Mouse (Mus musculus) heart, embryonic 14.5 days (tissue): ENCODE results near the gene Lyg1. TPM values are rescaled to one million over a fixed set of nuclear protein-coding genes. Genes with fewer than 3 reads are reported as not detected.

ENCODE experiments used
- ATAC-seq: fragments of 200-750 bp; cut with Nextera tagmentation; 2 replicates; pipeline ENCODE4 v1.8.0; 2017; ENCODE audit warnings: low read depth, moderate TSS enrichment; ENCODE audit not compliant: insufficient number of reproducible peaks, insufficient read depth, low FRiP score
- H3K27ac ChIP-seq, 2 experiments: fragments of 200-500 bp in 1 of 2; fragments of 300-500 bp in 1 of 2; sonication (generic) in 1 of 2; replicated peaks in 1 of 2; 2 replicates each; pipeline ENCODE4 v1.5.1; 2012 to 2014; ENCODE audit warnings: low read depth in 2 of 2, low read length in 2 of 2, control low read depth in 1 of 2, mild to moderate bottlenecking in 1 of 2, mixed read lengths in 1 of 2; ENCODE audit not compliant: control insufficient read depth in 1 of 2, insufficient read depth in 1 of 2
- H3K27me3 ChIP-seq: fragments of 300-500 bp; sonication (generic); 2 replicates; pipeline ENCODE4 v1.6.1; 2014; ENCODE audit warnings: mild to moderate bottlenecking, low read length, control low read depth; ENCODE audit not compliant: control insufficient read depth, insufficient read depth
- H3K36me3 ChIP-seq: fragments of 300-500 bp; sonication (generic); 2 replicates; pipeline ENCODE4 v1.6.1; 2014; ENCODE audit warnings: mild to moderate bottlenecking, control low read depth, low read length, mixed read lengths; ENCODE audit not compliant: control insufficient read depth, insufficient read depth
- H3K4me1 ChIP-seq, 2 experiments: fragments of 200-500 bp in 1 of 2; fragments of 300-500 bp in 1 of 2; sonication (generic) in 1 of 2; 2 replicates each; pipeline ENCODE4 v1.6.1; 2012 to 2014; ENCODE audit warnings: low read length in 2 of 2, control low read depth in 1 of 2, mixed read lengths in 1 of 2; ENCODE audit not compliant: control insufficient read depth in 2 of 2, insufficient read depth in 2 of 2
- H3K4me2 ChIP-seq: fragments of 300-500 bp; sonication (generic); 2 replicates; pipeline ENCODE4 v1.6.1; 2014; ENCODE audit warnings: mild to moderate bottlenecking, low read length
- H3K4me3 ChIP-seq, 2 experiments: fragments of 200-500 bp in 1 of 2; fragments of 300-500 bp in 1 of 2; sonication (generic) in 1 of 2; 2 replicates each; pipeline ENCODE4 v1.5.1; 2012 to 2014; ENCODE audit warnings: low read length in 2 of 2, mild to moderate bottlenecking in 2 of 2, control low read depth in 1 of 2, low read depth in 1 of 2, moderate library complexity in 1 of 2; ENCODE audit not compliant: control insufficient read depth in 1 of 2, insufficient read depth in 1 of 2
- H3K9ac ChIP-seq: fragments of 300-500 bp; sonication (generic); 2 replicates; pipeline ENCODE4 v1.6.1; 2014; ENCODE audit warnings: mild to moderate bottlenecking, low read length
- H3K9me3 ChIP-seq: fragments of 300-500 bp; sonication (generic); 2 replicates; pipeline ENCODE4 v1.6.1; 2016; ENCODE audit warnings: low read length, control low read depth; ENCODE audit not compliant: control insufficient read depth
- WGBS: fragments of 180-500 bp; shearing (Covaris S2); extraction: QIAGEN DNeasy Blood & Tissue Kit; methylation state at CpG from one replicate; pipeline ENCODE4 v1.1.7; 2014; 5-methylcytosine and 5-hydroxymethylcytosine counted together
- polyA plus RNA-seq: library from polyadenylated mRNA; unstranded; fragments of >200 nt; fragmentation: Nextera tagmentation; extraction: Ambion mirVana; gene quantifications from 2 replicates; pipeline ENCODE4 v1.2.1, GENCODE M21; 2014

The Lyg1 gene
- polyA plus RNA-seq, 1 experiment from 2014 or later: not detected

DNA sequence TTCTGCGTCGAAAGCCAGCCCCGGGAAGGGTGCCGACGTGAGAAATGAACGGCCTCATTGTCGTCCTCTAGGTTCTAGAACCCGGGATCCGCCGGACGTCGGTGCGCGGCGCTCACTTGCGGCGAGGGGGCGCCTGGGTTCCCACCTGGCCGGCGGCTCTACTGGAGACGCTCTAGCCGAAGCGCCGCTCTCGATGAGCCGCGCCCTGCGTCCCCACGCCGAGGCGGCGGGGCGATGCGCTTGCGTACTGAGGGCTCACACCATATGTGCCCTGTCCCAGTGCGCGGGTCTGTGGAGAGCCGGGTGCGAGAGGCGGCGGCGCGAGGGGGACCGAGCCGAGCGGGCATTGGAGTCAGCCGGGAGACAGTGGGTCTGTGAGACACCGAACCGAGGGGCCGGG lies 40.3 kb upstream of the Lyg1 start, which contains the start of the genes Txndc9 and Eif5b:
Txndc9 (minus strand) TSS at position 27 of the 400 bp plus-strand sequence.
Eif5b (plus strand) TSS at position 144 of the 400 bp plus-strand sequence.
- Histone ChIP-seq H3K36me3 (peaks cover 28% of the 10 kb centered on the region), H3K4me2 (peak within 1 kb of the TSS; percentile 82), H3K4me1 (peaks cover 0 to 16% of the 10 kb centered on the region in 2 experiments; a peak in 2 of 4 replicates), H3K9me3 (no peaks in the 10 kb centered on the region), H3K9ac (peak within 1 kb of the TSS; percentile 95), H3K27ac (peak within 1 kb of the TSS; percentile 93 to 98), H3K27me3 (no peaks in the 10 kb centered on the region), H3K4me3 (peak within 1 kb of the TSS; percentile 85 to 94)
- peak; percentile 93 for ATAC-seq
- WGBS: 0% methylated on average over 50 of the region's 50 CpGs

DNA sequence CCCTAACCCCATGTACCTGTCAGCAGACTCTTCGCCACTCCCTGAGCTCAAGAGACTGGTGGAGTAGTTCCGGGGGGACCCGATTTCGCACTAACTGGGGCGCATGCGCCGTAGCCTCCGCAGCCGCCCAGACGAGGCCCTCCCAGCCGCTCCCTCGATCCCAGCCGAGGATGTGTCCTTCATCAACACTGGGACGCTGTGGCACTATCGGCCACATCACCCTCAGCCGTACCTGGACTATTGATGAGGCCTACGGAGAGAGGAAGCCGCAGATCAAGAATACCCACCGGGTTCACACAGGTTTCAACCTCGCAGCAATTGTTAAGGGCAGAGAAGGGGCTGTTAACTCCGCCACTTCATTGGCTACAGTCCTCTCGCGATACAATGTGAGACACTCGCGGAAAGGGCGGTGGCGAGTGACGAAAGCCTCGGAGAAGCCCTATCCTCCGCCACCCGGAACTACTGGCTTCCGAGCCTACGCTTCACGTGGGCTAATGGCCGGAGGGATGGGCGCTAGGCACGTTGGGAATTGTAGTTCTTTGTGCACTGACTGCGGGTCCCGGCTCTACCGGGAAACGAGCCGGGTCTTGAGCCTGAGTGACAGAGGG lies 39.4 kb upstream of the Lyg1 start:
- Histone ChIP-seq H3K4me1 (peaks cover 0 to 16% of the 10 kb centered on the region in 2 experiments; a peak in 2 of 4 replicates), H3K9ac (peak overlapping the region; percentile 95), H3K27me3 (no peaks in the 10 kb centered on the region), H3K9me3 (no peaks in the 10 kb centered on the region), H3K27ac (peak overlapping the region; percentile 93 to 98), H3K36me3 (peaks cover 36% of the 10 kb centered on the region), H3K4me3 (peak overlapping the region; percentile 85 to 94), H3K4me2 (peak overlapping the region; percentile 82)
- ATAC-seq: peak; percentile 95
- WGBS: under 1% methylated on average over 42 of the region's 42 CpGs

DNA sequence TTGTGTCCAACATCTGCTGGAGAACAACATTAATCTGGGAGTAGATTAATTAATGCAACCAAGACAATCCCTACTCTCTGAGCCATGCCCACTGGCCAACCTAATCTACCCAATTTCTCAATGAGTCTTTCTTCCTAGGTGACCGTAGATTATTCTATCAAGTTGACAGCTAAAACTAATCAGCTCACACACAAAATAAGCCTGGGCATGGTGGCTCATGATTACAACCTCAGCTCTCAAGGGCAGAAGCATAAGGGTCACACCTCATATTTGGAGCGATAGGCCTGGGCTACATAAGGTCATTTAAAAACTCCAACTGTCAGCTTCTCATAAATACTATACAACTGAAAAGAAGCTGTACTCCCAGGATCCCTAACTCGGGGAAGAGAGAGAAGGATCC lies 38.7 kb upstream of the Lyg1 start:
- Histone ChIP-seq H3K4me3 (peak overlapping the region; percentile 85 to 94), H3K36me3 (peaks cover 44% of the 10 kb centered on the region), H3K27ac (peak overlapping the region in 1 of 2 experiments; percentile 93; a peak in 2 of 4 replicates), H3K9ac (peak overlapping the region; percentile 86), H3K27me3 (no peaks in the 10 kb centered on the region), H3K9me3 (no peaks in the 10 kb centered on the region), H3K4me1 (peaks cover 0 to 16% of the 10 kb centered on the region in 2 experiments; a peak in 2 of 4 replicates), H3K4me2 (peak overlapping the region; percentile 82)
- 38% methylated on average over 3 of the region's 3 CpGs for WGBS
- no peak for ATAC-seq

DNA sequence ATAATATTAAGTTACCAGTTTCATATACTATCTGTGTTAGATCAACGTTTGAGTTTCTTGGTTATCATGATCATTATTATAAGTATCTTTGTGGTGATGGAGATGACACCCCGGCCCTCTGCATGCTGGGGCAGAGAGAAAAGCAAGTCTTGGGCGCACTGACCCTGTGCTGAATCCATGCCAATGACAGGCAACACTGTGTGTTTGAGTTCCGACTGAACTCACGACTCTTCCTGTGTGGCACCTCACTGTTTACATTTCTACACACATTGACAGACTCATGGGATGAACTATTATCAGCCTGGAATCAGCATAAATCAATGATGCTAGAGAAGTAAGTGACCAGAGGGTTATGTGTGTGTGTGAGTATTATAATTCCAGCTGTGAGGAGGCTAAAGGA lies 30.3 kb upstream of the Lyg1 start:
- no peak overlapping the region for H3K4me2 ChIP-seq
- peaks cover 76% of the 10 kb centered on the region for H3K36me3 ChIP-seq
- no peak overlapping the region for H3K27ac ChIP-seq
- WGBS: 85% methylated on average over 5 of the region's 5 CpGs
- no peaks in the 10 kb centered on the region for H3K9me3 ChIP-seq
- no peaks in the 10 kb centered on the region for H3K4me1 ChIP-seq
- no peak for ATAC-seq
- H3K27me3 ChIP-seq: no peaks in the 10 kb centered on the region
- no peak overlapping the region for H3K4me3 ChIP-seq
- H3K9ac ChIP-seq: no peak overlapping the region

DNA sequence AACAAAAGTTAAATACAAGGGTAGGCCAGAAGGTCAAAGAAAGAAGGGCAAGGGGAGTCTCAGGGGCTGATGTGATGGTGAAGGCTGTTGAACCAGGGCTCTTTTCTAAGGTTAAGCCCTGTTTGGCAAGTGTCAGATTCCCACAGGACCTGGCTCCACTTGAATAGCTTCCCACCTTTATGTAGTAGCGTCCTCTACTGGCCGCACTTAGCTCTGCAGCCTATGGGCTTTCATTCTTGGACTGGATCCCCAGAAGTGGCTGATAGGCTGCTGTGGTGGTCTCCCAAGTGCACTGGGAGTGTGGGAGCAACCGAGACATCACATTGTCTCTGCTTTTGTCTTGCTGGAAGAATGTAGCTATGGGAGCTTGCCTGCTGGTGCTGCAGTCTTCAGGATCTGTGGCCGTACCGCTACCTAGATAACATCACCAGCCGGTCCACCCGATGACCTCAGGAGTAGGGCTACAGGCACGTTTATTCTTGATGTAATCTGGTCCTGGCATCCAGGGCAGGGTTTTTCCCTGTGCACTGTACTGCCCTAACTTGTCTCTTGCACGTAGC lies 28.3 kb upstream of the Lyg1 start:
- no peak overlapping the region for H3K4me3 ChIP-seq
- no peak overlapping the region for H3K9ac ChIP-seq
- no peak for ATAC-seq
- no peaks in the 10 kb centered on the region for H3K4me1 ChIP-seq
- H3K4me2 ChIP-seq: no peak overlapping the region
- H3K27ac ChIP-seq: no peak overlapping the region
- no peaks in the 10 kb centered on the region for H3K27me3 ChIP-seq
- no peaks in the 10 kb centered on the region for H3K9me3 ChIP-seq
- 76% methylated on average over 9 of the region's 9 CpGs for whole genome bisulfite sequencing
- peaks cover 56% of the 10 kb centered on the region for H3K36me3 ChIP-seq

DNA sequence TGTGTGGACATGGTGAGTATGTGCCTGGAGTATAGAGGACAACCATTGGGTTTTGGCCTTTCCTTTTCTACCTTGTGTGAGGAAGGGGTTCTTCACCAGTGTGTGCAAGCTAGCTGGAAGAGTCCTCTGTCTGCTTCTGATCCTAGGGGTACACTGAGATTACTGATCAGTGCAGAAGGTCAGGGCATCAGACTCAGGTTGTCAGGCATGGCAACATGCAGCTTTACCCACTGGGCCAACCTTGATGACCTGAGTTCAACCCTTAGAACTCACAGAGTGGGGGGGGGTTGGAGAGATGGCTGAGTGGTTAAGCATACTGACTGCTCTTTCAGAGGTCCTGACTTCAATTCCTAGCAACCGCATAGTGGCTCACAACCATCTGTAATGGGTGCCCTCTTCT lies 26.8 kb upstream of the Lyg1 start:
- no peak for ATAC-seq
- peaks cover 41% of the 10 kb centered on the region for H3K36me3 ChIP-seq
- H3K4me2 ChIP-seq: no peak overlapping the region
- H3K9ac ChIP-seq: no peak overlapping the region
- no peak overlapping the region for H3K27ac ChIP-seq
- H3K9me3 ChIP-seq: no peaks in the 10 kb centered on the region
- H3K4me3 ChIP-seq: no peak overlapping the region
- no peaks in the 10 kb centered on the region for H3K27me3 ChIP-seq
- WGBS: 80% methylated on average over 1 of the region's 1 CpGs
- no peaks in the 10 kb centered on the region for H3K4me1 ChIP-seq

DNA sequence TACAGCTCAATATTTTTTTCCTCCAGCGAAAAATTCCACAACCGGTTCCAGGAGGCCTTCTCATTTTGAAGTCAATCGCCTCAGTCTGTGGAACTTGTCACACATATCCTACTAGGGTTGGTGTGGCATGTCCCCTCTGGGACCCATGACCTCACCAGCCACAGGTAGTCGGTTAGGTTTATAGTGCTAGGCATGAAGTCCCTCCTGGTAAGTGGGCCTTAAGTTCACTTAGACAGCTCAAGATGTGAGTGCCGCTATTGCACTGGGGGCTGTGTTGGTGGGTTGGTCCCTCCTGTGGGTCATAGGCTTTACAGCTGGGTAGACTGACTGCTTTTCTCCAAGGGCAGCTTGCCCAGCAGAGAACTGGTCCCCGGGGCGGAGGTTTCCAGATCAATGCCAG lies 19.7 kb upstream of the Lyg1 start:
- no peaks in the 10 kb centered on the region for H3K27me3 ChIP-seq
- 88% methylated on average over 7 of the region's 7 CpGs for WGBS
- no peaks in the 10 kb centered on the region for H3K4me1 ChIP-seq
- ATAC-seq: no peak
- no peaks in the 10 kb centered on the region for H3K9me3 ChIP-seq
- H3K4me2 ChIP-seq: no peak overlapping the region
- no peaks in the 10 kb centered on the region for H3K36me3 ChIP-seq
- H3K27ac ChIP-seq: no peak overlapping the region
- H3K9ac ChIP-seq: no peak overlapping the region
- no peak overlapping the region for H3K4me3 ChIP-seq
